Mouse (Mus musculus): ENCODE results near the gene Pde4d.
A peak's percentile ranks its signal among the peaks of the same experiment; 100 is the strongest.

The Pde4d gene

DNA sequence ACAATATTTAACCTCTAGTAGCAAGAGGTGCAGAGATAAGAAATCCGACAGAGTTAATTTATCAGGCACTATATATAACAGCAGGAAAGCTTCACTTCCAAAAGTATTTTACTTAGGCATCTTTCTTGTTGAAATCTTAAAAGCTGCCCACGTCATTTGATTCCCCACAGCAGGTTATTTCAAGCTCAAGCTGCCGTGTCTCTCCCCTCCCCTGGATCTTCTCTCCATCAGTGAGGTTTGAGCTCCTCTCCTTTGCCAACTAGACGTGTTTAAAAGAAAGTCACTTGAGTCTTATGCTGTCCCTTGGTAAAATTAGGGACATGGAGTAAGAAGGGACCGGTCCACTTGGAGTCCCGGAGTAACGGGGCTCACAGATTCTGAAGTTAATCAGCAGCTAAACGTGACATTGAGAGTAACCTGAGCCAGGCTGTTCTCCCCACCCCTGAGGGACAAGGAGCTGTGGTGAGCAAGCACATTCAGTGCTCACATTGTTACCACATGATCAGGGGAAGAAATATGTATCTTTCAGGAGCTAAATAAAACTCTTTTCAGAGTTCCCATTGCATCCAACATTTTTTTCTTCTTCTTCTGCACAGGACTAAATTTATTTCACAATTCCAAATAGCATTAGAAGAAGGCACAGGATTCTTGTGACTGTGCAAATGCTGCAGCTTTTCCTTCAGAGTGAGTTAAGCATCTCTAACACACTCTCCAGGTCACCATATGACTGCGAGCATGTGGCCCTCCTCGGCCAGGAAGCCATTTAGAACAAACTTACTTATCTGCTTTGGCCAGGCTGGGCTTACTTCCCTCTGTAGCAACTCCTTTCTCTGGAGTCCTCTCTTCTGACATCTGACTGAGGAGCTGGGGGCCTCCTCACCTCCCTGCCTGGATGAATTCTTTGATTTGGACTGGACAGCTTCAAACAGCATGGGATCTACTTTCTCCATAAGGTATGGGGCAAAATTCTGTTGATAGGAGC lies at the start of gene Pde4d:
Gene Pde4d, plus strand, starts transcription at position 833 of the 982 bp plus-strand sequence.
- peak; percentile 24 to 39 for DNase-seq

DNA sequence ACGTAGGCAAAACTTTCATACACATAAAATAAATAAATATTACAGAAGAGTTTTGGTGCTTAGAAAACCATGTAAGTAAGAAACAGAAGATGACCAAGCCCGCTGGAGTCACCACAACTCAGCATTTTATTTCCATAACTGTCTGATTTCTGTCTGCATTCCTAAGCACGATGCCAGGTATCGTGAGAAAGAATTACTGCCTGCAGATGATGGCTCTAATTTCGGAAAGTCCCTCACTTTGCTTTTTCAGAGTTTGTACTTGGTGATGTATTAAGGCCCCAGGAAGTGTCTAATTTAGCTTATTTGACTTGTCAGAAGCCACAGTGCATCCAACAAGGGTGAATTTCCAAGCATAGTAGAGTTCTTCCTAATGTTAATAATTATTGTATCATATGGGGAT lies 46.6 kb upstream of the Pde4d start:
- DNase-seq, result no peak

DNA sequence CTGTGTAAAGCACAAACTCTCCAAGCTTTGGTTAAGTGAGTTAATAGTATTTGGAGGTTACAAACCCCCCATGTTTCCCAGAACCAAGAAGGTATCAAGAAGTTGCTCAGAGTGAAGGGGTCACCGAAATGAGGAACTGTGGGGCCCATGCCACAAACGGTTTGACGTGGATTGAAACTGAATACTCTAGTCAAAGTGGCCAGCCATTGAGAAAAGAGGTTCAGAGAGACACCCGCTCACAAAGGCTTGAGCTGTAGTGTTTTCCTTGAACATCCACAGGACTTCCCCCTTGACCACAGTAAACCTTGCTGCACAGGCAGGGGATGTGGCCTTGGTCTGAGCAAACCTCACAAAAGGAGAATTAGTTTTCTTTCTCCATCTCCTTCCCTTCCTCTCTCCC lies 45.4 kb upstream of the Pde4d start:
- DNase-seq, result no peak

DNA sequence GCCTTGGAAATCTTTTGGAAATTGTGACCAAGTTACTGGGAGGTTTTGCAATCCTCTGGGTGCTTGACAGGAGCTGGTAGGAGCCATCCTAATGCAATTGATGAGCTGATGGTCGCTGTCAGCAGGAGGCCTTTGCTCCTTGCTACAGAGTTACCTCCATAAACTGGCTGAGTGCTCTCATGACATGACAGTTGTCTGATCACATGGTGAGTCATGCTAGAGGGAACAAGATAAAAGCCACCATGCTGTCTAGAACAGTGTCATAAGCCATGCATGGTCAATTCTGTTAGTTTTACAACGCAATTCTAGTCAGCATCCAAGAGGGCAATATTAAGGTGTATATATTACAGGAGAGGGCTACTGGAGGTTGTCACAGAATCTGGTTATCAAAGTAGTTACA lies 34.3 kb upstream of the Pde4d start:
- DNase-seq, result no peak

DNA sequence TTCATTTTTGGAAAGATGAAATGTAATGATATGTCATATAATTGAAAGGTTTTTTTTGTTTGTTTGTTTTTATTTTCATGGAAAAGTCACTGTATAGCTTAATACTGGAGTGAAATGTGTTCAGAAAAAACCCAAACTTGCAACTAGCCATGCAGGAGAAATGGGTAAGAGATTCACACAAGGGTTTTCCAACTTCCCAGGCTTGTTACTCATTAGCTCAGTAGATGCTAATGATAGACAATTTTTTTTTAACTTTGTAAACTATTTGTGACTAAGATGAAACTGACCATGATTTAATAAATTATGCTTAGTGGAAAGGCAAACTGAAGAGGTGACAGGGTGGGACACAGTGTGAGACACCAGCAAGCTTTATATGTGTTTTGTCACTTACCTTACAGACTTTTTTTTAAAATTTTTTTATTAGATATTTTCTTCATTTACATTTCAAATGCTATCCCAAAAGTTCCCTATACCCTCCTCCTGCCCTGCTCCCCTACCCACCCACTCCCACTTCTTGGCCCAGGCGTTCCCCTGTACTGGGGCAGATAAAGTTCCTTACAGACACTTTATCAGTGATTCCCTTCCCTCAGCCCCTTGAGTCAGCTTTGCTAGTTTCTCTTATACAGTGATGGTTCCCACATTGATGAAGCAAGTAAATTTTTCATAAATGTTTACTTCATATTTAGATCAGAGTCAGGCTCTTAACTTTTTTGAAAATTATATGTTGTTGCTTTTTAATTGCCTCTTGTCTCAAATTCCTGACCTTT lies 30.8 kb upstream of the Pde4d start:
- no peak for DNase-seq

DNA sequence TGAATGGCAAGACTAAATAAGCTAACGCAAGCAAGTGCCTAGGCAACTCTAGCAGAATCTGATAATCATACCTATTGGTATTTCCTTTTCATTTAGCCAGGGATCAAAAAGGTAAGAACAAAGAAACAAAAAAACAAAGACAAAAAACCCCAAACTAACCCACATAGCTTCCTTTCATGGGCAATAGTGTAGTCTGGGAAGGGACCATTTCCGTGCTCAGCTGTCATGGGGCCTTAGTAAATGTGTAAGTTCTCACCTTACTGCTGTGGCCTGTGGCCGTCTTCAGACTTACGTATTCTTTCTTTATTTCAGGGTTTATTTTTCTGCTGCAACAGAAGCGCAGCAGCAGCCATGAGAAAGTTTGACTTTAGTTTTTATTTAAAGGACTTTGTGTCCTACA lies 23.4 kb upstream of the Pde4d start:
- DNase-seq, result no peak

DNA sequence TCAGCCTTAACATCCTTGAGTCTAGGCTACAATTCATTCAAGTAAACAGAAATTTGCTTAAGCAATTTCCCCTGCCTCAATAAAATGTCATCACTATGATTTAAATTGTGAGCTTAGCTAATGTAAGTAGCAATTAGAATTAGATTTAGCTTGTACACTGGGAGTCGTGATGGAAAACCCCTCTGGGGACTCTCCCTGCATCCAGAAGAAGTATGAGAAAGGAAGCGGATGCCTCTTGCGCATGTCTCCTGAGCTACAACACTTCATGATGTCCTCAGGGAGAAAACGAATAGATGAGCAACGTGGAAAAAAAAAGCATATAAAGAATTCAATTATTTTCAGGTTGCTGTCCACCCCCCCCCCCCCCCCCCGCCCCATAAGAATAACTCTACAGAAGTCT lies 20.9 kb upstream of the Pde4d start:
- DNase-seq, result no peak

DNA sequence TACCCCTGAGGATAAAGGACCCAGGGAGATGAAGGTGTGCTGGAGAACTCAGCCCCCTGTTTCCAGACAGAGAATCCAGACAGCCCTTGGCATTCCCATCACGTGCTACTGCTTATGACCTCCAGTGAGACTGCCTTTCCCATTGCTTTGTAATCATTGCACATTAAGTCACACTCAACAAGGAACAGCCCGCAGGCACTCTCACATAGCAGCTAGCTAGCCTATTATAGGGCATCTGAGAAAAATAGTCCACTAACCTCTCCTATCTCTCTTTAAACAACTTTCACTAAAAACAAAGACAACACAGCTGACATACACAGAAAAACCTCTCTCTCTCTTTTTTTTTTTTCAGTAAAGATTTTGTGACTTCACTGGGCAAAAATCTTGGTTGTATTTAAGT lies 20.1 kb upstream of the Pde4d start:
- DNase-seq, result no peak

DNA sequence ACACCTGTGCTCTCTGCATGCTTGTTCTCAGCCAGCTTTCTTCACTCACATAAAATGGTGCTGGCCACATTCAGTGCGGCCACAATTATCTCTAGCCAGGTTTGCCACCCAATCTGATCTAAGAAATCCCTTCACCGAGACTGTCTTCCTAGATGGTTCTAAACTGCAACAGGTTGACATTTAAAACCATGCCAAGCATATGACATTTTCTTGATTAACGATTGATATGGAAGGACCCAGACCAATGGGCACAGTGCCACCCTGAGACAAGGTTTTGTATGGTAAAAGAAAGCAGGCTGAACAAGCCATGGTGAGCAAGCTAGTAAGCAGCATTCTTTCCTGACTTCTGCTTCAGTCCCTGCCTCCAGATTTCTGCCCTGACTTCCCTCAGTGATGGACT lies 18.0 kb upstream of the Pde4d start:
- no peak for DNase-seq

DNA sequence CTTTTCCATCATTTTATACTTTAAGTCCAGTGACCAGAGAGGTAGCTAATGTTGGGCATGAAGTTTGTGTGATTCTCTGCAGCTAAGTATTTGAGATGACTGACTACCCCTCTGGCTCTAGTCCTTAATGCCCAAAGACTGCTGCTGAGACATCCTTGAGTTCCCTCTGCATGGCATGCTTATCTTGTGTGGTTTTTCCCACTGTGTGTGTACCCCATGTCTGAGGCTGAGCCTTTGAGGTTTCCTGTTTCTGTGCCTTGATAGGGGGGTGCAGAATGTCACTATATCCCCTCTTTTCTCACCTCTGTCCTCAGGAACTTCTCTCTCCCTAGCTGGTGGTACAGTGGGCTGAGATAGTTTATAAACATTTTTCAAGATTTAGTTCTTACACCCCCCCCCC lies 14.1 kb upstream of the Pde4d start:
- no peak for DNase-seq

DNA sequence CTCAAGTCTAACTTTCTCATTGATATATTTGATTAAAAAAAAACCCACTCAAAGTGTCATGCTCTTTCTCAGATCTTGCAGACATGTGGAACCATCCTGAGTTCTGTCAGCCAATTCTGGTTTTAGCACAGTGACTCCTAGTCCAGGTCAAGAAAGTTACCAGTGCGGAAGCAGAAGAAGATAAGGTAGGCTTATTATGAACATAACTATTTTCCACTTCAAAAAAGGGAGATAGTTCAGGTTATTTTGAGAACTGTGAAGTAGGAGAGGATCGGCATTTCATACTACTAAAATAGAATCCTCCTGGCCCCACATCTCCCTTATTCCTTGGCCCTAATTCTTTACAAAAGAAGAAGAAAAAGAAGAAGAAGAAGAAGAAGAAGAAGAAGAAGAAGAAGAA lies 12.3 kb upstream of the Pde4d start:
- no peak for DNase-seq

DNA sequence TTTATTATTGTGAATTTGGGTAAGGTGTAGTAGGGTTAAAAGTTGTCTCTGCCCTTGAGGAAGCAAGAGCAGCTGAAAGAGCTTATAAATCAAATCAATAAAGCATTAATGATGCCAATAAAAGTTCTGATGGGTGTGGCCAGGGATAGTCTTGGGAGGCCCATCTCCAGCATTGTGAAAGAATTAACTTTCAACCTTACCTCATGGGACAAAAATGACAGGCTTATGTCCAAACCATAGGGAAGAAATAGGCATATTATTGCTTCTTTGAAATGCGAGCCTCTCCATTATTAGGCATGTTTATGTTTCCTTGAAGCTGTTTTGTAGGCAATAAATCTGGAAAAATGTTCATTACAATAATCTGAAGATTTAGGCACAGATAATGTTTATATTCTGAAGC lies 10.7 kb upstream of the Pde4d start:
- DNase-seq, result no peak

DNA sequence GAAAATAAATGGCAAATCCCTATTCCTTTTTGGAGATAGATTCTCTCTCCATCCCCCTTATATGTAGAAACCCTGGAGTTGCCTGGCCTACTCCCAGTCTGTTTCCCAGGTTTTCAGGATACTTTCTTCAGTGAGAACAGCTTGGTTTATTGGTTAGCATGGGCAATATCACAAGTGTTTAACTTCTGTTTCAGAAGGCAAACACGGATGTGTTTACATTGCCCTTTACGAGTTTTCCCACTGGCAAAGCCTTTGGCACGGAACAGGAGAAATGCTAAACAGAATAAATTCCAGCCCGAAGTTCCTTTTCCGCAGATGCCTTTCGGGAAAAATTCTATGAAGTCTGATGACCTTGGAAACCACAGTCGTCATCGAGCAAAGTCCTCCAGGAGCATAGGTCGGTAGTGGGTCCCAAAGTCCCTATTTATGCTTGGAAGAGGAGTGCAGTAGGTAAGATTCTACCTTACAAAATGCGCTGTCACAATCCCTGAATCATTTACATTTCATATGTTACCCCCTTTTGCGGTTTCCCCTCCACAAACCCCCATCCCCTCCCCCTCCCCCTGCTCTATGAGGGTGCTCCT lies 1.3 kb upstream of the Pde4d start:
- peak; percentile 16 to 36 for DNase-seq

DNA sequence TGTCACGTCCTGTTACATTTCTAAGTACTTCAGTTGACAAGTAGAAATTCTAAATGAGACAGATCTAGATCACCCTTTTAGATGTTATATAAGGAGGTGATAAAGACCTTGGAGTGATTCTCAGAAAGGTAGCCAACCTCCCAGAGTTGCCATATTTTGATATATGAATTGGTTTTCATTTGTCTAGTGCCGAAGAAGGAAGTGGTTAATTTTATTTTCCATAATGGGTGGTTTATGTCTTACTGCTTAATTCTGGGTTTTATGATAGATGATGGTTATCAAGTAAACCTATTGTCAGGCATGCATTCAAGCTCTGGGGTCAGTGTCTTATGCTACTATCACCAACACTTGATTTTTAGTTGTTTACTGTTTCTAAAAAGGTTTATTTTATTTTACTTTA lies 1.4 kb downstream of the Pde4d start:
- DNase-seq, result no peak

DNA sequence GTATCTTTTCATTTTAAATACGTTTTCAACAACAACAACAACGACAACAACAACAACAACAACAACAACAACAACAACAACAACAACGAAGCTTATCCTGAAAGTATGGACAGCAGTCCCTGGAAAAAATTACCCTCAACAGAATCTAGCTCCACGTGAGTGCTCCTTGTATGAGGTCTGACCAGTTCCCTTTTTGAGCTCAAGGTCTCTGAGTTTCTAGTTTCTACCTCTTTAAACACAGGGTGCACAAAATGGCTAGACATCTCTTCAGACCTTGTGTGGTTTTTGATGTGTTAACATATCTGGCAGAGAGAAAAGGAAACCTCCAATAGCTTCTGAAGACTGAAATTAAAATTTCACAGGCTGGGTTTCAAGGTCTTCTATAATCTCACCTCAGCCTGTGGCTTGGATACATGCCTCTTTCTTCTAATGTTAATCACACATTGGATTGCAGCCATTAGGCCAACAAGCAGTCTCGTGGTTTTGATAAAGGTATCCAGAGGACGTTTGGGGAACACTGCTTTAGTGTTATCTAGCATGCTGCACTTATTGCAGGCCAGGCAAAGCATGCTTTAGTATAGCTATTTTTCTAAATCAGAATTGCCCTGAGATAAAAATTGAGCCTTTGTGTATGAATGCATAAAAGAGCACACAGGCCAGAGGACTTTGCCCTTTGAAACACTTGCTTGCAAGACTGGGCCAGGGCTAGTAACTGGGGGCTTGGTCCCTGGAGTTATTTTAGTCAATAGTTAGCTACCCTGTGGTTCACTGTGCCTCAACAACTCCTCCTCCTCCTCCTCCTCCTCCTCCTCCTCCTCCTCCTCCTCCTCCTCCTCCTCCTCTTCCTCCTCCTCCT lies 3.5 kb downstream of the Pde4d start:
- peak in 1 of 2 experiments; percentile 13 for DNase-seq

DNA sequence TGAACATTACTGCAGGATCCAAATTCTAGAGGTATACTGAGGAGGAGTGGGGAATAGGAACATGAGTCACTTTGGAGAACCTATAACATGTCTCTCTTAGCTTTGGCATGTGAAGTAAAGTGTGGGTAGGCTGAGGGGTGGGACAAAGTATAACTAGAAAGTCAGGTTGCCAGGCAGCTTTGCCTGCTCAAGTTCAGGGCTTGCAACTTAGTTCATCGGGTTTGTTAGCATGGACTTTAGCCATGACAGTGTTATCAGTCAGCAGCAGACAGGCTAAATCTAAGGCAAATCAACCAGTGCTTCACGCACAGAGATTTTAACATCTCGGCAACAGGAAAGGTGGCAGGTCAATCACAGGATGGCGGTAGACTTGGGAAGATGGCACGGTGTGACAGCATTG lies 12.8 kb downstream of the Pde4d start:
- DNase-seq, result no peak

DNA sequence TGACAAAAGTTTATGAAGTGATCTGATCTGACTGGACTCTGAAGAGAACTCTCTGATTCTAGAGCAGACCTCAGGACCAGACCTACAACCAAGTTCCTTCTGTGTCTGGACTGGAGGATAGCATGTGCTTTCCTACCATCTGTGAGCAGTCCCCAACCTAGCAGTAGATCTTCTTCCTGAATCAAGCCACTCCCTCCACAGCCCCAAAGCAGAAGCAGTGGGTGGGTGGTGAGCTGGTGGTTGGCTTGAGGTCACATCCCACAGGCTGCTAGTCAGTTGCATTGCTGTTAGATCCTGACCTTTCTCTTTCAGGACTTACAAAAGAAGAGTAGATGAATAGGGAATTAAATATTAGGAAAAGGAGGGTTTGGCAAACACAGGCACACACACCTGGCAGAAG lies 16.0 kb downstream of the Pde4d start:
- peak; percentile 6 to 9 for DNase-seq

DNA sequence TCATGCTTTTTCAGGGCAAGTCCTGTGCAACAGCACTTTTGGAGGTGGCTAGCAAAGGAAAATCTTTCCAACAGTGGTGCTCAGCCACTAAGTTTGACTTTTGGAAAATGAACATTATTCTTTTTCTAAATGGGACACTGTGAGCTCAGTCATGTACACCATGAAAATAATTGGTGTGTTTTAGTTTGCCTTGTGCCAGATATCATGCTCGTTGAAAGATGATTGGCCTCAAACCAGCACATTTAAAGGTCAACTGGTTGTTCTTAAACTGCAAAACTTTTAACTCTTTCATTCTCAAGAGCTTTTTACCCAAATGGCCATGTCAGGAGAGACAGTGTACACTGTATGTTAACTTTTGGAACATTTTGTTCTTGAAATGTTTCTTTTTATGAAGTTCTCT lies 17.3 kb downstream of the Pde4d start:
- DNase-seq, result no peak

DNA sequence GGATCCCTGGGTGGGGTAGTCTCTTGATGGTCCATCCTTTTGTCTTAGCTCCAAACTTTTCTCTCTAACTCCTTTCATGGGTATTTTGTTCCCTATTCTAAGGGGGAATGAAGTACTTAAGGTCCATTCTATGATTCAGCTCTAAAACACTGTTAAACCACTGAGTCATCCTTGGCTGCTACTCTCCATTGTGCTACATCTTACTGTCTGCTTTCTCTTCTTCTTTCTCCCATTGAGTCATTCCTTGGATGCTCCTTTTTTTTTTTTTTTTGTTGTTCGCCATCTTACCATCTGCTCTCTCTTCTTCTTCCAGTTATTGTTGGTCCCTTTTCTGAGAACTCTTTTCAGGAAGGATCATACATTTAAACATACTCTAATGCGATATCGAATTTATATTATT lies 30.7 kb downstream of the Pde4d start:
- no peak for DNase-seq

DNA sequence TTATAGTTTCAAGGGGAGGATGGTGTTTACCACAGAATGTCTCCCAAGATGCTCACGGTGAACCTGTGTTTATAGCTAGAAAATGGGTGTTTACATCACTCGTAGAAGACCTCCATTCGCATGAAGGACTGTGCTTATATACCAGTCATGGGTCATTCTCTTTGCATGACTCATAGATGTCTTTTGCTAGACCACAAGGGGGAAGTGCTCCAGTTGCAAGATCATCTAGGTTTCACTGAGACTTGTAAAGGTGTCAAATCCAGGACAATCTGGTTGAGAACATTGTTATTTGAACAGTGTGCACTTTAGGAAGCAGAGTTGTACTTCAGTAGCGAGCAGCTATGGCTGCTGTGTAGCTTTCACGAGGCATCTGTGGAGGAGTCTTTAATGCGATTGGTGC lies 35.3 kb downstream of the Pde4d start:
- no peak for DNase-seq

DNA sequence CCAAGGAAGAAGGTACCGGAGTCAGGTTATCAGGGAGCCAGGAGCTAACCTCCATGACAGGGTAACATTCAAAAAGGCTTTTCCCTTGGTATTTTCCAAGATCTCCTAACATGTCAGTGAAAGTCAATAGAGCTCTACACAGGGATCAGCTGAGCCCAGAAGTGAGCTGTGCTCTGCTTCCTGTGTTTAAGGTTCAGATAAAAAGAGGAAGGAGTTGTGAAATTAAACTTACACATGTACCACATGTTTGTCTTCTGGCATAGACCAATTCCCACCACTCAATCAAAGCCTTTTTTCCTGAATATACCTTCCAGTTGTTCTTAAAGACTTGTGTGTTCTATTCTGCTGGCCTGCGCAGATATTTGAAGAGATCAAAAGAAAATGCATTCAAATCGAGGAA lies 37.3 kb downstream of the Pde4d start:
- no peak for DNase-seq

DNA sequence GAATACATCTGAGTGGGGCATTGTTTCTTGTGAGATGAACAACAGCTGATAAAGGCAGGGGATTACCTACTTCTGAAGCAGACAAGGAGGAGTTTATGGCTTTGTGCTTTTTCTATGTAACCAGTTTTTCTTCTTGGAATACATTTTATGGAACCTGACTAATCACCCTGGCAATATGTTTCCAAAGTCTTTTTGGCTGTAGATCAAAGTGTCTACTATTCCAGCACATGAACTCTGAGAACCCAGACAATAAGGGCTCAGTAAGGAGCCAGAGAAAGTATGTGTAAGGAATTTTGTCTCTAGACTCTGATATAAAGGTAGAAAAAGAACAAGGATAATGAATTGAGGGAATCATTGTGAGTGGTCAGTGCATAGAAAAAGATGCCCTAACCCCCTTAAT lies 40.1 kb downstream of the Pde4d start:
- DNase-seq, result no peak

DNA sequence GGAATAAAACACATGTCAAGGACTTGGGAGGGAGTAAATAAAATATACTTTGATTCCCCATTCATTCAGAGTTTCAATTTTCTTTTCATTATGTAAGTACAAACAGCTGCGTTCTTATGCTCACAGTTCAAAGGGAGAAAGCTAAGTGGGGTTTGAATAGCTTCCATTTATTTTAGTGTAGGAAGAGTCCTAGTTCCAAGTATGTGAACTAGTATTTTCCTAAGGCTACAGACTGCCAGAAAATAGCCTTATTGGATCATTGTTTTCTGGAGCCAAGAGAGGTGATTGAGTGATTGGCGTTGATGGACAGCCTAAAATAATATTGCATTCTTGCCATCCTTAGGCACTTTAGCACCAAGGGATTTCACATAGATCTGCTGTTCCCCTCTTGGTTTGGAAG lies 41.1 kb downstream of the Pde4d start:
- no peak for DNase-seq

All from lung, adult 18-20 months (tissue).